Mouse (Mus musculus) heart, embryonic 11.5 days (tissue): ENCODE measurements around the gene Creb5. TPM values are rescaled to one million over a fixed set of nuclear protein-coding genes. Genes with fewer than 3 reads are reported as not detected.

Source experiments
- ATAC-seq: fragments of 200-750 bp; cut with Nextera tagmentation; replicated peaks from 2 replicates; pipeline ENCODE4 v1.8.0; 2017; ENCODE audit warnings: moderate library complexity; ENCODE audit not compliant: insufficient number of reproducible peaks, low FRiP score, low TSS enrichment
- H3K27ac ChIP-seq: fragments of 300-500 bp; sonication (generic); 2 replicates; pipeline ENCODE4 v1.5.1; 2014; ENCODE audit warnings: mild to moderate bottlenecking, low read depth, low read length
- H3K27me3 ChIP-seq: fragments of 300-500 bp; sonication (generic); 2 replicates; pipeline ENCODE4 v1.6.1; 2014; ENCODE audit warnings: mild to moderate bottlenecking, low read length, mixed read lengths; ENCODE audit not compliant: control insufficient read depth, insufficient read depth
- H3K36me3 ChIP-seq: fragments of 300-500 bp; sonication (generic); 2 replicates; pipeline ENCODE4 v1.6.1; 2014; ENCODE audit warnings: mild to moderate bottlenecking, low read length, moderate library complexity, mixed read lengths; ENCODE audit not compliant: control insufficient read depth, insufficient read depth
- H3K4me1 ChIP-seq: fragments of 300-500 bp; sonication (generic); 2 replicates; pipeline ENCODE4 v1.6.1; 2014; ENCODE audit warnings: low read length; ENCODE audit not compliant: control insufficient read depth, insufficient read depth
- H3K4me2 ChIP-seq: fragments of 300-500 bp; sonication (generic); 2 replicates; pipeline ENCODE4 v1.6.1; 2014; ENCODE audit warnings: mild to moderate bottlenecking, moderate library complexity
- H3K4me3 ChIP-seq: fragments of 300-500 bp; sonication (generic); 2 replicates; pipeline ENCODE4 v1.5.1; 2014; ENCODE audit warnings: low read depth, low read length
- H3K9ac ChIP-seq: fragments of 300-500 bp; sonication (generic); 2 replicates; pipeline ENCODE4 v1.6.1; 2014; ENCODE audit warnings: mild to moderate bottlenecking, low read depth, low read length, moderate library complexity
- H3K9me3 ChIP-seq: fragments of 300-500 bp; sonication (generic); replicated peaks from 2 replicates; pipeline ENCODE4 v1.6.1; 2016; ENCODE audit warnings: low read length; ENCODE audit not compliant: control insufficient read depth
- WGBS: fragments of 180-500 bp; shearing (Covaris S2); extraction: QIAGEN DNeasy Blood & Tissue Kit; methylation state at CpG from one replicate; pipeline ENCODE4 v1.1.7; 2014; ENCODE audit not compliant: insufficient replicate concordance; 5-methylcytosine and 5-hydroxymethylcytosine counted together
- polyA plus RNA-seq: library from polyadenylated mRNA; unstranded; fragments of >200 nt; fragmentation: Nextera tagmentation; extraction: Ambion mirVana; gene quantifications from 2 replicates; pipeline ENCODE4 v1.2.1, GENCODE M21; 2014

Gene Creb5
- polyA plus RNA-seq, 1 experiment from 2014 or later = 30.3 TPM

DNA sequence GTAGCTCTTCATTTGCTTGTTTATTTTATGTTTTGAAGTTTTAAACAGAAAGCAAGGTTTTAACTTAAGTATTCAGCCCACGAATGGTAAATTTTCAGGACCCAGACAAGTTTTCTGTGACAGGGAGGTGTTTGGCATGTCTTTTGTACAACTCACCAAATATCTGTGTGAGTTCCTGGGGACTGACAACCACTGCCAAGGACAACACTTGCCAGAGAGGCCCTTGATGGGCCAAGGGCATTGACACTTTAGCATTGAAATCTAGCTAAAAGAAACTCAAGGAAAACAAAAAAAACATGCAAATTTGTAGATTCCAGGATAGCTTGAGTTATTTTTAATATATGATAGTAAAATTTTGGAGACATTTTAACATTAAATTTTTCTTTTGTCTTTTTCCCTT is 332.6 kb downstream of the Creb5 start:
- H3K27ac ChIP-seq = no peak overlapping the region
- H3K27me3 ChIP-seq = no peaks in the 10 kb centered on the region
- peaks cover 6% of the 10 kb centered on the region; the same call in 1 of the 2 replicates for H3K4me1 ChIP-seq
- no peaks in the 10 kb centered on the region for H3K36me3 ChIP-seq
- ATAC-seq = no peak
- H3K4me3 ChIP-seq = no peak overlapping the region
- H3K4me2 ChIP-seq = no peak overlapping the region
- no peak overlapping the region for H3K9ac ChIP-seq
- 60% methylated on average over 1 of the region's 1 CpGs for WGBS
- no peaks in the 10 kb centered on the region for H3K9me3 ChIP-seq

DNA sequence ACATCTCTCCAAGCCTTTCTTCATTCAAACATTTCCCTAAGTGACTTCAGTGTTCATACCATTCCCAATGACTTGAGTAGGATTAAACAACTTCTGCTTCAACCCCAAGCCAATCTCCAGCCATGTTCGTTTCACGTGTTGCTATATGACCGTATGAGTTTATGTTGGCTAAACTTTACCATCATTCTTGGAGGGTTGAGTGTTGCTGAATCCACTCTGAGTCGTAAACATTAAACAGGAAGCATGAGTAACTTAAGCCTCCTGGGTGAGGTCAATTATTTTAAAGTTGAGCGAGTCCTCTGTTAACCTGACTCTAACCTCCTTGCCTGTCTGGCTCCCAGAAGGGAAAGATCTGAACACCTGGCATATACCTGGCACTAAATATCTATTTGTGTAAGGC is 334.2 kb downstream of the Creb5 start:
- Histone ChIP-seq H3K9ac (no peak overlapping the region), H3K27ac (no peak overlapping the region), H3K4me1 (peaks cover 5% of the 10 kb centered on the region; the same call in 1 of the 2 replicates), H3K4me2 (no peak overlapping the region), H3K9me3 (no peaks in the 10 kb centered on the region), H3K27me3 (no peaks in the 10 kb centered on the region), H3K4me3 (no peak overlapping the region), H3K36me3 (no peaks in the 10 kb centered on the region)
- WGBS = 85% methylated on average over 5 of the region's 5 CpGs
- ATAC-seq = no peak

DNA sequence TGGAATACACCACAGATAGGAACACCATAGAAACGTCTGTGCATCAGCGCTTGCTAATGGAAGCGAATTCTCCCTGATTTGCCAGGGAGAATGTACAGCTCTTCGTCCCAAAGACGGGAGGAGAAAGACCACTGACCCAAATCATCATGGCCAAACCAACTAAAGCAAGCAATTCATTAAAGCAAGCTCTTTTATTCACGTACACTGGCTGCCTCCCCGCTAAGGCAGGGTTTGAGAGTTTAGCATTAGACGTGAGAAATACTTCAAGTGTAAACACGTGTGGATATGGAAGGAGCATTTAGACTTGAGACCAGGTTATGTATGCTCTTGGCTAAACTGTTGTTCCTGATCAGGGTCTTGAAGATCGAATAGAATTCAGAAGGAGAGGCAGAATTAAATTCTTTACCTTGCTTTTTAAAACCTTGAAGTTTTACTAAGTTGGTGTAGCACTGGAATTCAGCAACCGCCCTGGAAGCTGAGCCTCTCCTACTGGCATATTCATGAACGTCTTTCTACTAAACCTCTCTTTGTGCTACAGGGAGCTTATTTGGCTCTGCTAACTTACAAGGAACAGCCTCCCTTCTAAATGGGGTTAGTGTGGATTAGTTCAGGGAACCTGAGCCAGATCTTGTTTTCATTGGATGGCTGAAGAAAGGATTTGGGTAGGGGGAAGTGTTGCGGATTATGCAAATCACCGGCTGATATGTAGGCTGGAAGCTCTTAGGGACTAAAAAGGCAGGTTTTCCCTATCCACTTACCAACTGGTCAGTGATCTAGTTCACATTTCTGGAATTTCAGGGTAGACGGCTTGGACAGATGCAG is 337.6 kb downstream of the Creb5 start:
- ATAC-seq = no peak

DNA sequence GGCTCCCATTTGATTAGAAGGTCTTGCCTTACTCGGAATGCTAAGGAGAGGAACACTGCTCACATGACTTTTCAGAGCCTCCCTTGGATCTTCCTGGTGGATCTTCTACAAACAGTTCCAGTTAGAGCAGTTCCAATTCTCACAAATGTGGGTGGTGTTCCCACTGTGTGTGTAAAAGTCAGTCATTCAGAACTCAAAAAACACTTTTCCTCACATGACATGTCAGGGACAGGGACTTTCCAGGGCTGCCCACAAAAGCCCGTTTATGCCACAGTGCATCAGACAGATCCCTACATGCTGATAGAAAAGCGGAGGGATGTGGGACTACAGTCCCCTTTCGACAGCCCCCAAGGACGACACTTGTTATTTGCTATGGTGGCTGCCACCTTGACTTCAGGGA is 339.0 kb downstream of the Creb5 start:
- Histone ChIP-seq H3K4me2 (no peak overlapping the region), H3K4me3 (no peak overlapping the region), H3K27ac (no peak overlapping the region), H3K27me3 (no peaks in the 10 kb centered on the region), H3K9ac (no peak overlapping the region), H3K9me3 (no peaks in the 10 kb centered on the region), H3K4me1 (peaks cover 3% of the 10 kb centered on the region; the same call in 1 of the 2 replicates), H3K36me3 (no peaks in the 10 kb centered on the region)
- WGBS = 84% methylated on average over 5 of the region's 5 CpGs
- no peak for ATAC-seq

More for the DNA sequence above, 337.6 kb downstream of the Creb5 start:
- Histone ChIP-seq H3K36me3 (no peaks in the 10 kb centered on the region), H3K9ac (no peak overlapping the region), H3K4me3 (no peak overlapping the region), H3K9me3 (no peaks in the 10 kb centered on the region), H3K4me1 (peaks cover 3% of the 10 kb centered on the region; the same call in 1 of the 2 replicates), H3K4me2 (no peak overlapping the region), H3K27me3 (no peaks in the 10 kb centered on the region), H3K27ac (no peak overlapping the region)
- WGBS = 56% methylated on average over 15 of the region's 15 CpGs

DNA sequence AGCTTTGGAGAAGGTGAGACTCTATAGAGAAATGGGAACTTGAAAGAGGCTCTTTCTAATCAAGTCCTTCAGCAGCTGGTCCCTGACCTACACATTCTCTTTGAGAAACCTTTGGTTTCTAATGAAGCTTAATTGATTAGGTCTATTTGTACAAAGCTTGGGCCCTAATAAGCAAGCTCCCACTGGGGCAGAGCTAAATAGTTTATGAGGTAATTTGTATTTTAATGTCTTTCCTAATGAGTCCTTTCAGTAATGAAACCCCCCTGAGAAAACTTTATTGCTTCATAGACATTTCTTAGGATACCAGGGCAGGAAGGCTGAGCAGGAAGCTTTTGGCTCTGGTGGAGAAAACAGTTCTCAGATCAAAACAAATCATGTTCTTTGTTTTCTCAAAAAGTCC is 341.6 kb downstream of the Creb5 start:
- no peak for ATAC-seq
- no peaks in the 10 kb centered on the region for H3K36me3 ChIP-seq

DNA sequence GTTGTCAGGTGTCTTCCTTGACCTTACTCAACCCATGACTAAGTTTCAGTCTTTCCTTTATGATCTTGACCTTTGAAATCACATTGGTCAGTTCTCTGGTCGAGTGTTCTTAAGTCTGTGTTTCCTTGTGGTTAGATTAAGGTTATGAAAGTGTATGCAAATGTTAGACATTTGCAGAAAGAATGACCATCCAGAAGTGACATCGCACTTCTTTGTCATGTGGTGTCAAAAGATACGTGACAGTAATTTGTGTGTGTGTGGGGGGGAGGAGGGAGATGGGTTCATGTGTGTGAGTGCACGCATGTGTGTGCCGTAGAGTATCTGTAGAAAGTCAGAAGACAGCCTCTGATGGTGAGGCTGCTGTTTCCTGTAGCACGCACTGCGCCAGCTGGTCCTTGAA is 348.4 kb downstream of the Creb5 start:
- H3K9me3 ChIP-seq = no peaks in the 10 kb centered on the region
- no peak for ATAC-seq
- H3K9ac ChIP-seq = no peak overlapping the region
- no peaks in the 10 kb centered on the region for H3K27me3 ChIP-seq
- H3K36me3 ChIP-seq = no peaks in the 10 kb centered on the region
- no peak overlapping the region for H3K4me3 ChIP-seq
- H3K4me2 ChIP-seq = no peak overlapping the region
- no peaks in the 10 kb centered on the region for H3K4me1 ChIP-seq
- H3K27ac ChIP-seq = no peak overlapping the region
- WGBS = 84% methylated on average over 7 of the region's 7 CpGs

More for the DNA sequence above, 341.6 kb downstream of the Creb5 start:
- Histone ChIP-seq H3K9me3 (no peaks in the 10 kb centered on the region), H3K4me1 (0 out of 2 replicates have a peak, but pooled peaks cover 3% of the 10 kb centered on the region), H3K4me2 (no peak overlapping the region), H3K27ac (no peak overlapping the region), H3K4me3 (no peak overlapping the region), H3K27me3 (no peaks in the 10 kb centered on the region), H3K9ac (no peak overlapping the region)

DNA sequence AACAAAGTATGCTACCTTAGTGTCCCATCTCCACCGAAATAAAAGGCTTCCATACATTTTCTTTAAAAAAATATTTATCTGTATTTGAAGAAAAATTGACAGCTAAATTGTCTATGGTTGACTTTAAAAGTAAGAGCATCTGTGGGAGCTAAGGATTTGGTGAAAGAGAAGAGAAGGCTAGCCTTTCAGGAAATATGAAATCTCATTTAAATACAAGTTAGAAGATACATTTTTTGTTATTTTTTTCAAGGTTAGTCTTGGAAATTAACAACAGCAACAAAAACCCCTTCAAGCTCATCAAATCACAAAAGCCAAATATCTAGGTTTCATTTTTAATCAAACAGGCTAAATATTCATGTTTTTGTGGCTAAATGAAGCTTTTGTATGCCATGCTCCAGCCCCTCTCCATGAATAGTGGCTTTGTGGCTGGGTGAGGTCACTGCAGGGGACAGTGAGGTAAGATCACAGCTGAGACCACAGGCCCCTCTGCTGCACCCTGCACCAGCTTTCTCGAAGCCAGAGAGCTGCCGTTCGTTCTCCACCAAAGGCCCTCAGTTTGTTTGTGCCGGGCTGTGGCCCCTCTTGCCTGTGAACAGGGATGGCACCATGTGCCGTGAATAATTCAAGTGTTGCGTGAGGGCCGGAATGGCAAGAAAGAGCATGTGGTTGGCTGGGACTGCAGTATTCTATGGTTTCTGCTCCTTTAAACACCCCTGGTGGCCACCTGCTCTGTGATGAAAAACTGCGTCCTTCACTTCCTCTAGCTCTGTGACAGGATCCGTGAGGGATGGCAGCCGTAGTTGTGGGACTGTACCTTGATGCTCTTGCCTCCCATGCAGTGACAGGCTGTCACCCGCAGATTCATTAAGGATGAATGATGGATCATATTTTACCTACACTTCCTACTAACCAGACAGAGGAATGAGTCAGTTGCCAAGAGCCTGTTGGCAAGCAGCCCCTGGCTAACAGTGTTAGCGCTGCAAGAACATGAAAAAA is 350.6 kb downstream of the Creb5 start:
- no peaks in the 10 kb centered on the region for H3K4me1 ChIP-seq
- no peak overlapping the region for H3K4me2 ChIP-seq
- no peaks in the 10 kb centered on the region for H3K27me3 ChIP-seq
- ATAC-seq = no peak
- WGBS = 77% methylated on average over 13 of the region's 13 CpGs
- H3K4me3 ChIP-seq = no peak overlapping the region
- H3K36me3 ChIP-seq = no peaks in the 10 kb centered on the region
- H3K9ac ChIP-seq = no peak overlapping the region
- no peak overlapping the region for H3K27ac ChIP-seq
- H3K9me3 ChIP-seq = no peaks in the 10 kb centered on the region

DNA sequence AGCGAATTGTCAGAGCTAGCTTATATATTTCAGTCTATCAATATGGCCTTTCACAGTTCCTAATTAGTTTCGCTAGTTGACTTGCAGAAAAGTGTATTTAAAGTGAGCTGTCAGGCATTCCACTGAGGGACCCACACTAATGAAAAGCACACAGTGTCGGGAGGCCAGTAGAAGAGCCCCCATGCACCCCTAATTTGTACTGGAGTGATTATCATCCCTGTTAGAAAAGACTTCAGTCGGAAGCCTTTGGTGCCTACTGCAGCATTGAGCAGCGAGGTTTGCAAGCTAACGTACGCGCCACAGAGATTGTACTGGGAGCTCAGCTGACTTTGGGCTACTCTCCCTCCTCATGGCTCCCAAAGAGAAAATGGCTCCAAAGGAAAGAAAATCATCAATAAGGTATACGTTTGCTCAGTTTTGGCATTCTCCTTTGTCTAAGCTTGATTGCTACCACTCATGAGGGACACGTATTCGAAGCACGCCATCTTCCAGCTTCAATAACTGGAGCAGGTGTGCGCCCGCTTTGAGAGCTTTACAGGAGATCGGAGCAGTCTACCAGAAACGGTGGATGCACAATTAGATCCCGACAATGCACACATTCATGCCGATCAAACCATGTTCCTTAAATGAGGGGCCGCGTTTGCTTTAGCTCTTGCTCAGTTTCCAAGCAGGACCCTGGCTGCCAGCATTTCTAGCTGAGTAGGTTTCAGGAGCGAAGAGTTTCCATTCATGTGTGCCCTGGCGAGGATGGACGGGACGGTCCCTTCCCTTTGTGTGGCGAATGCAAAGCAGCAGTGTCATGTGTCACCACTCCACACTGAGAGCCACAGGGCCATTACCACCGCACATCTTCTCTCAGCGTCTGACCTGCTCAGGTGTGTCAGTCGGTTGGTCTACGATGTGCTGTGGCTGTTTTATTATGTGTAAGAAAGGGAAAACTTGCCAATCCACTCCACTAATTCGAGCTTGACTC is 354.8 kb downstream of the Creb5 start:
- Histone ChIP-seq H3K4me1 (no peaks in the 10 kb centered on the region), H3K4me3 (no peak overlapping the region), H3K9me3 (no peaks in the 10 kb centered on the region), H3K27ac (no peak overlapping the region), H3K27me3 (no peaks in the 10 kb centered on the region), H3K36me3 (no peaks in the 10 kb centered on the region), H3K4me2 (no peak overlapping the region), H3K9ac (no peak overlapping the region)
- no peak for ATAC-seq
- 88% methylated on average over 30 of the region's 30 CpGs for WGBS
